Mouse (Mus musculus): ENCODE results near the gene Spag16. TPM values are rescaled to one million over a fixed set of nuclear protein-coding genes. Genes with fewer than 3 reads are reported as not detected.

Spag16 gene
- polyA plus RNA-seq, 1 experiment from 2014 or later: 0.19 TPM

DNA sequence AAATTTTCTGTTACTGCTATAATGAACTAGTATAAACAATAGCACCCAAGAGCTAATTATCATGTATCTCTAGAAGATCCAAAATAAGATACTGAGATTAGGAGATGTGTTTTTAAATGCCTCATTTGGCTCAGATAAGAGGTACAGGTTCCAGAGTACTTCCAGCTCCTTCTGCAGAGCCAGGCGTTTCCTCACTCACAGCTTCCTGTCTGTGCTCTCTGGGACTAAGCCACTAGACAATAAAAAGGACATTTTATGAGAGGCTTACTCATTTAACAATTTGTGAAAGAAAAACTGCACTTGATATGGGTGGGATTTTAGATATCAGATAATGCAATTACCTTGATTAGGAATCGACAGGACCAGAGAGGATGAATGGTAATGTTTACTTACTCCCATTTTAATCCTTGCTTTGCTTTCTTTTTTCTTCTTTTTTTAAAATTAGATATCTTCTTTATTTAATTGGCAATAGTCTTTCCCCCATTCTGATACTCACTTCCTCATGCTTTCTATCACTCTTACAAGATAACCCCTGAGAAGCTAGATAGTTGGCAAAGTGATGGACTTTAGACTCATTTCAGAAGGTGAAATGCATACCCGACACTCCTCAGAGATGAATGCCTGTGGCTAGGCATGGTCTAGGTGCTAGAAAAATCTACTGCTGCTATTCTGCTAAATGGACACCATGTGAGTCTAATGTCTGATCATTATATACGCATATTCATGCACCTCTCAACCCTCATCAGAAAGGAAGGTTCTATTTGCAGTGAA, 289.6 kb downstream of the Spag16 start:
- no peaks in the 10 kb centered on the region for H3K36me3 ChIP-seq
- no peak overlapping the region for H3K4me2 ChIP-seq
- H3K4me1 ChIP-seq: no peaks in the 10 kb centered on the region
- no peaks in the 10 kb centered on the region for H3K27me3 ChIP-seq
- WGBS: 67% methylated on average over 4 of the region's 4 CpGs
- H3K9me3 ChIP-seq: no peaks in the 10 kb centered on the region
- no peak for ATAC-seq (ENCODE audit: insufficient number of reproducible peaks, low FRiP score, low TSS enrichment, low read depth)
- no peak overlapping the region for H3K4me3 ChIP-seq
- H3K9ac ChIP-seq: no peak overlapping the region
- no peak overlapping the region for H3K27ac ChIP-seq

DNA sequence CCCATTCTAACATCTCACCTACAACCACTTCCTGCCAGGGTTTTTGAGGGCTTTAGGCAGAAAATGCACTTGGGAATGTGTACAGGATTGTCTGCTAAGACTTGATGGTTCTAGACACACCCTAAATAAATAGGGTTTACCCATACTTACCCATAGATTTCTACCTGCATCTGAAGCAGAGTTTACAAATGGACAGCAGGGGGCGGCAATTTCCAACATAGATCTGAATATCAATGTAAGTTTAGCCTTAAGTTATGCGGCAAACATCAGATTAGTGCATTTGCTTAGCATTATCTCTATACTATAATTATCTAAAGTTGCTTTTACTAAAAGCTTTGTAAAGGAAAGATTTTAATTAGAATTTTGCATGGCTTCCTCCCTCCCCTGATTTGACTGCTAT, 301.3 kb downstream of the Spag16 start:
- no peak overlapping the region for H3K4me2 ChIP-seq
- 39% methylated on average over 2 of the region's 2 CpGs for WGBS
- no peak for ATAC-seq (ENCODE audit: insufficient number of reproducible peaks, low FRiP score, low TSS enrichment, low read depth)

DNA sequence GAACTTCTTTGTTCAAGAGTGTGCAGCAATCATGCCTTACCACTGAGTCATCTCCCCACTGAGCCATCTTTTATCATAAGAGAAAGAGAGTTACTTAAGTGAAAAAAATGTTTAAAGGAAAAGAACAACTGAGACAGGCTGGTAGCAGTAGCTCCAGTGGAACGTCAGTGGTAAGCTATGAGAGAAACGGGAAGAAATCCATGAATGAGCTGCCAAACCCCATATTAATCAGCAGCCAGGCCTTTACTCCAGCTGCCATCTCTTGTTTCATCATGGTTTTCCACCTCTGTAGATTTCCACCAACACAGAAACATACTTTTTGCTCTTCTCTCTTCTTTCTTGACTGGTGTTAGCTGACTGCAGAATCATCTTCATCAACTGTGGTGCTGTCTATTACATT, 308.8 kb downstream of the Spag16 start:
- no peak overlapping the region for H3K9ac ChIP-seq
- 49% methylated on average over 2 of the region's 2 CpGs for WGBS
- no peaks in the 10 kb centered on the region for H3K4me1 ChIP-seq

More for the DNA sequence above, 301.3 kb downstream of the Spag16 start:
- Histone ChIP-seq H3K36me3 (no peaks in the 10 kb centered on the region), H3K9me3 (no peaks in the 10 kb centered on the region), H3K4me3 (no peak overlapping the region), H3K27ac (no peak overlapping the region), H3K27me3 (no peaks in the 10 kb centered on the region), H3K9ac (no peak overlapping the region), H3K4me1 (no peaks in the 10 kb centered on the region)

DNA sequence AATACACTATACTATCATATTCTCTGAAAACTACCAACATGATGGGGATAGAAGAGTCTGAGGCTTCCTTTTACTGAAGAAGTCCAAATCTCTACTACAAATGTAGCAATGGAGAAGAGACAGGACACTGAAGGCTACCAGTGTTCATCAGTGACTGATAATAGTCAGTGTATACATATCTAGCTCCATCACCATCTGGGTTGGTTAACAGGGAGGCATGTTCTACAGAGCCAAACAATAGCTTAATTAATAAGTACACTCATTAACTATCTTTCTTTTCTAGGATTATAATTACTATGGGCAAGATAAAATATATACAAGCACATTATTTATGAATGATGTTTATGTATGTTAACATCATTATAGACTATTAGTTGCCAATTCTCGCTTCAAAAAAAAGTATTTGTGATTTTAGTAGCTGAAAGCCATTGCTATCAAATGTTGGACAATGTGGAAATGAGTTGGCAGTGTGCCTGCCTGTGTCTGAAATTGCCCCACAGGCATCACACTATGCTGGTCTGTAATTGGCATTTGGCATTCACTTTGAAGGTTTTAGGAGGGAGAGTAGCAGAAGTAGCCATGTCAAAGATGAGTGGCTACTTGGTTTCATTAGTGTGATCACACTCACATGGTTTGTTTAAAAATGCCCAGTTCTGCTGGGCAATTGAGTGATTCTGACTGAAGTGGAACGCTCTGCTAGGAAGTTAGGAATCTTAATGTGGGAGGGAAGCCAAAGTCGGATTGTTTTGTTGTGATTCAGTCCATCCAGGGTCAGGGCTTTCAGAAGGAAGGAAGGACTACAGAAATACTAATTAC, 338.8 kb downstream of the Spag16 start:
- Histone ChIP-seq H3K27me3 (no peaks in the 10 kb centered on the region), H3K4me3 (no peak overlapping the region), H3K36me3 (no peaks in the 10 kb centered on the region), H3K4me2 (no peak overlapping the region), H3K27ac (no peak overlapping the region), H3K9me3 (no peaks in the 10 kb centered on the region), H3K9ac (no peak overlapping the region), H3K4me1 (no peaks in the 10 kb centered on the region)
- 59% methylated on average over 3 of the region's 3 CpGs for WGBS
- no peak for ATAC-seq (ENCODE audit: insufficient number of reproducible peaks, low FRiP score, low TSS enrichment, low read depth)

More for the DNA sequence above, 308.8 kb downstream of the Spag16 start:
- no peak overlapping the region for H3K4me3 ChIP-seq
- no peak overlapping the region for H3K27ac ChIP-seq
- H3K9me3 ChIP-seq: no peaks in the 10 kb centered on the region
- H3K27me3 ChIP-seq: no peaks in the 10 kb centered on the region
- no peak overlapping the region for H3K4me2 ChIP-seq
- no peaks in the 10 kb centered on the region for H3K36me3 ChIP-seq
- no peak for ATAC-seq (ENCODE audit: insufficient number of reproducible peaks, low FRiP score, low TSS enrichment, low read depth)

DNA sequence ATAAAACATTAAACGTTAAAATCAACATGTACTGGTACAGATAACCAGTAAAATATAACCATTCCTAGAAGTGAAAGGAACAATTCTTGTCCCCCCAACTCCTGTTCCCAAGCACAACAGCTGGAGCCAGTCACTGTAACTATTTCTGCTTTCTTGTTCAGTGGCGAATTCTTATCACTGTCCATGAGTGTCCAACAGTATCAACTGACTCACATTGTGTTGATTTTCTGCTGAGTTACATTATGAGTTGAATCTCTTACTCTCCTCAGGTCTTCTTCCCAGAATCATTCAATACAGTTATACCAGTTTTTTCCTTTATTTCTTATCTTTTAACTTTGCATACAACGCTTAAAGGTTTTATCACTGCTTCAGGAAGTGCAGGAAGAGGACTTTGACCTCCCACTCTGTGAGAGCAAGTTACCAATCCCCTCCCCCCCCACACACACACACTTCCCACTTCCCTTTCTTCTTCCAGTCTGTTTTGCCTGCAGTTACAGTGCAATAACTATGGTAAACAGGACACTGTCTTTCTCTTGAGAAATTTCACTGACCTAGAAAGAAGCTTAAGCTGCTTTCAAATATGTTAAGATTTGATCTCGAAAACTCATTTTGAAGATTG, 353.5 kb downstream of the Spag16 start:
- Histone ChIP-seq H3K9ac (no peak overlapping the region), H3K27ac (no peak overlapping the region), H3K4me2 (no peak overlapping the region), H3K9me3 (no peaks in the 10 kb centered on the region), H3K4me3 (no peak overlapping the region), H3K27me3 (no peaks in the 10 kb centered on the region), H3K36me3 (no peaks in the 10 kb centered on the region), H3K4me1 (no peaks in the 10 kb centered on the region)
- 75% methylated on average over 4 of the region's 4 CpGs for WGBS
- no peak for ATAC-seq (ENCODE audit: insufficient number of reproducible peaks, low FRiP score, low TSS enrichment, low read depth)

DNA sequence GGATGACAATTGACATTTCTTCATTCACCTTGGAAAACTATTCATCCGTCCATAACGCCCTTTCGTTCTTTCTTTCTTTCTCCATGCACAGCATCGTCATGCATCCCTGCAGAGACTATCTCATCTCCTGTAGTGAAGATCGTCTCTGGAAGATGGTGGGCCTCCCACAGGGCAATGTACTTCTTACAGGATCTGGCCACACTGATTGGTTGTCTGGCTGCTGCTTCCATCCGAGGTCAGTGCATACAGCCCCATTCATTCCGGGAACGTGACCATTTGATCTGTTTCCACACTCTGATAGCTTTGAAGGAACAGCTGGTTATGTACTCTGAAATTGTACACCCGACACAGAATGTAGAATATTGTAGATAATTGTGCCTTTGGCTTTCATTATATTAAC, 438.0 kb downstream of the Spag16 start:
- H3K9me3 ChIP-seq: no peaks in the 10 kb centered on the region
- no peak overlapping the region for H3K4me3 ChIP-seq
- no peak overlapping the region for H3K4me2 ChIP-seq
- H3K27me3 ChIP-seq: no peaks in the 10 kb centered on the region
- H3K36me3 ChIP-seq: no peaks in the 10 kb centered on the region
- no peaks in the 10 kb centered on the region for H3K4me1 ChIP-seq
- ATAC-seq (ENCODE audit: insufficient number of reproducible peaks, low FRiP score, low TSS enrichment, low read depth): no peak
- no peak overlapping the region for H3K27ac ChIP-seq
- no peak overlapping the region for H3K9ac ChIP-seq
- 60% methylated on average over 9 of the region's 9 CpGs for WGBS

DNA sequence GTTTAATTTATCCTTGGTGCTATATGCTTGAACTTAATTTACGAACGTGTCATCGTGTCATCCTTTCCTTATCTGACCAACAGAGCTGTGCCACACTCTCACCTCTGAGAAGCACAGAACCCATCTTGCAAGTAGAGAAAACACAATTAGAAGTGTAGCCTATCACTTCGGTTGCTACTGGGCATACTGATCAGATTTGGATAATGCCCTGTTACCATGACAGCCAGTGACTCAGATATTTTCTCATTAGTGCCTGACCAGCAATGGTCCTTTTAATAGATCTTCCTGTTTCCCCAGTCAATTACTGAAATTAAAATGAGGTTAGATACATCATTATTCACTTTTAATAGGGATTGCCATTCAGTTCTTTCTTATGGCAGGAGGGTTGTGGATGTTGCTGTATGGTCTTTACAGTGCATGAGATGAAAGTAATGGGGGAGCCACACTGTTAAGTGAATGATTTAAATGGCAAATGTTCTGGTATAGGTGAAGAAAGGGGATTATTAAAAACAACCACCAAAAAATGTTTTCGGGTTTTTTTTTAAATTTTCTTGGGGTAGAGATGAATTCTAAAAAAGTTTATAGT, 439.2 kb downstream of the Spag16 start:
- H3K27me3 ChIP-seq: no peaks in the 10 kb centered on the region
- 86% methylated on average over 5 of the region's 5 CpGs for WGBS
- H3K9ac ChIP-seq: no peak overlapping the region
- no peaks in the 10 kb centered on the region for H3K9me3 ChIP-seq
- ATAC-seq (ENCODE audit: insufficient number of reproducible peaks, low FRiP score, low TSS enrichment, low read depth): no peak
- no peak overlapping the region for H3K4me3 ChIP-seq
- no peak overlapping the region for H3K4me2 ChIP-seq
- no peak overlapping the region for H3K27ac ChIP-seq
- H3K4me1 ChIP-seq: no peaks in the 10 kb centered on the region
- no peaks in the 10 kb centered on the region for H3K36me3 ChIP-seq

DNA sequence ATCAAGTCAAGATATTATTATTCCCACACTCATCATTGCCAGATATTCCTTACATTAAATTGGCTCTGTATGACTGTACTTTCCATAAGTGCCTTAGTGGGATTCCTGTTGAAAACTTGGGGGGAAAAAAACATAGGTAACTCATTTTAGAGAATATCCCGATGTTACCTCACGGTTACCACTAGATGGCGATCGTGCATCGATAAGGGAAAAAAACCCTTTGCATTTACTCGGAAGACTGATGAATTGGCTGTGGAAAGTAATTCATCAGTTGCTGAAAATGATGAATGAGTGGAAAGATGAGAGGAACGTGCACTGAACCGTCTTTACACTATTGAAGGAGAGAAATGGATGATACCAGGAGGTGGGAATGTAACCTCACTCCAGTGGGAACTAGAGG, 443.4 kb downstream of the Spag16 start:
- Histone ChIP-seq H3K27me3 (no peaks in the 10 kb centered on the region), H3K9me3 (no peaks in the 10 kb centered on the region), H3K9ac (no peak overlapping the region), H3K36me3 (no peaks in the 10 kb centered on the region), H3K4me3 (no peak overlapping the region), H3K4me1 (no peaks in the 10 kb centered on the region), H3K27ac (no peak overlapping the region), H3K4me2 (no peak overlapping the region)
- ATAC-seq (ENCODE audit: insufficient number of reproducible peaks, low FRiP score, low TSS enrichment, low read depth): no peak
- WGBS: 14% methylated on average over 8 of the region's 8 CpGs

DNA sequence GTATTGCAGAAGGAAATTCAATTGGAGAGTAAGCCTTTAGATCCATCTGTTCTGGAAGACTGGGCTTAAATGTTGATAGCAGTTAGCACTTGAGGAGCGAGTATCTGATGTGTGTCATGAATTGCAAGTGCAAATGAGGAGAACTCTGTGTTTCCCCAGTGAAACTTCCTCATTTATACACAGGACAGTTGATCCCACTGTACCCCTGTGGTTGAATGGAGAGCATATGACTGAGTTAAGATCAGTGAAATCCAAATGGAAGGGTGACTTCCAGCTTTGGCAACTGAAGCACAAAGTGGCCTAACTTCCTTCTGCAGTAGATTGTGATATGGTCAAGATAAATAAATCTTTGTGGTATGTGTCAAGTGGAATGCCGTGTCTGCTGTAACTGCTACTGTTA, 446.0 kb downstream of the Spag16 start:
- Histone ChIP-seq H3K4me3 (no peak overlapping the region), H3K9me3 (no peaks in the 10 kb centered on the region), H3K9ac (no peak overlapping the region), H3K4me2 (no peak overlapping the region), H3K4me1 (no peaks in the 10 kb centered on the region), H3K27ac (no peak overlapping the region), H3K36me3 (no peaks in the 10 kb centered on the region), H3K27me3 (no peaks in the 10 kb centered on the region)
- 71% methylated on average over 2 of the region's 2 CpGs for WGBS
- no peak for ATAC-seq (ENCODE audit: insufficient number of reproducible peaks, low FRiP score, low TSS enrichment, low read depth)

DNA sequence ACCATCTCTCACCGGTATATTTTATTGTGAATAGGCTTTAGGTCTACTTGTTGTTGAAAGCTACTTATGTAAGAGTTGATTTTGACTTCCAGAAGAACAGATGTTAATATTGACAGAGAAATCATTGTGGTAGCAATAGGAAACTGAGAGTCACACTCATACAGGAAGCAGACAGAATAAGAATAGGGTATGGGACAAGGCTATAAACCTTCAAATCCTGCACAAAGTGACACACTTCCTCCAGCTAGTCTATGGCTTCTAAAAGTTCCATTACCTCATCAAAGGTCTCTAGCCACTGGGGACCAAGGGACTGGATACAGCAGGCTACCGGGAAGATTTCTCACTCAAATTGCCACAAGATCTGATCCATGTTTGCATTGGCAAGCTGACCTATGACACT, 452.5 kb downstream of the Spag16 start:
- Histone ChIP-seq H3K9me3 (no peaks in the 10 kb centered on the region), H3K4me2 (no peak overlapping the region), H3K27ac (no peak overlapping the region), H3K4me3 (no peak overlapping the region), H3K27me3 (no peaks in the 10 kb centered on the region), H3K4me1 (no peaks in the 10 kb centered on the region), H3K36me3 (no peaks in the 10 kb centered on the region), H3K9ac (no peak overlapping the region)
- no peak for ATAC-seq (ENCODE audit: insufficient number of reproducible peaks, low FRiP score, low TSS enrichment, low read depth)
- whole genome bisulfite sequencing: 85% methylated on average over 2 of the region's 2 CpGs

DNA sequence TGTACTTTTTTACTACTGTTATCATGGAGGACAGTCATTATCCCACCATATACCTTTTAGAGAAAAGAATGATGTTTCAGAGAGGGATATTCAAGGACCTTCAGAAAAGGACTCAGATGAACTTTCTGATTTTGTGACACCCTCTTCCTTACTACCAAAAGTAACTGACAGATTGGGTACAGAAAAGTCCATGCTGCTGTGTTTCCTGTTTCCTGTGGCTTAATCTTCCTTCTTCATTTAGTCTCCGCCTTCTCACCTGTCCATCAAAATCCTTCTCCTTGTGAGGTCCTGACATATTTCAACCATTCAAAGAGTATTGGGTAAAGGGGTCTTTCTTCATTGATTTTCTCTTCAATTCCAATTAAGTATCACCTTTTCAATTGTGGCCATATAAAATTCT, 456.6 kb downstream of the Spag16 start:
- ATAC-seq (ENCODE audit: insufficient number of reproducible peaks, low FRiP score, low TSS enrichment, low read depth): no peak
- no peaks in the 10 kb centered on the region for H3K4me1 ChIP-seq
- H3K4me3 ChIP-seq: no peak overlapping the region
- no peak overlapping the region for H3K27ac ChIP-seq
- no peaks in the 10 kb centered on the region for H3K27me3 ChIP-seq
- WGBS: 88% methylated on average over 1 of the region's 1 CpGs
- no peaks in the 10 kb centered on the region for H3K9me3 ChIP-seq
- H3K9ac ChIP-seq: no peak overlapping the region
- H3K4me2 ChIP-seq: no peak overlapping the region
- no peaks in the 10 kb centered on the region for H3K36me3 ChIP-seq

DNA sequence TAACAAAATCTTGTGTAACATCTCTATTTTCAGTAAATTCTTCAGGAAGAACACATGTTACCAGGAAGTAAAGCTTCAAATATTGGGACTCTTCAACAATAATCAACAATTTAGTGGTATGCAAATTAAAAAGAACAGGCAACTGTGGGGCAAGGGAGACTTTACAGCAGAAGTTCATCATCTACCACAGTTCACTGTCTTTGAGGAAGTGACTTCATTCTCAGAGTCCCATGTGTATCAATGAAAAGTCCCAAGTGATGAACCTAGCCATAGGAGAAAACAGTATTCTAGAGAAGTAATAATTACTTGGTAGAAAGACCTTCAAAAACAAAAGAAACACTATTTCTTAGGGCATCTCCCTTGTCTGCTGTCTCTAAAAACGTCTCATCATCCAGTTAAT, 457.4 kb downstream of the Spag16 start:
- Histone ChIP-seq H3K27ac (no peak overlapping the region), H3K9ac (no peak overlapping the region), H3K4me1 (no peaks in the 10 kb centered on the region), H3K4me2 (no peak overlapping the region), H3K27me3 (no peaks in the 10 kb centered on the region), H3K4me3 (no peak overlapping the region), H3K36me3 (no peaks in the 10 kb centered on the region), H3K9me3 (no peaks in the 10 kb centered on the region)
- ATAC-seq (ENCODE audit: insufficient number of reproducible peaks, low FRiP score, low TSS enrichment, low read depth): no peak
- WGBS: 50% methylated on average over 1 of the region's 1 CpGs
